Mouse (Mus musculus) testis, postnatal 10 days (tissue): Measurements from ENCODE around the gene Cideb.
A peak's percentile ranks its signal among the peaks of the same experiment; 100 is the strongest.

Experiments used
- DNase-seq: peaks from one replicate; pipeline ENCODE4 v3.0.0; 2021; ENCODE audit warnings: low spot score

Cideb gene

DNA sequence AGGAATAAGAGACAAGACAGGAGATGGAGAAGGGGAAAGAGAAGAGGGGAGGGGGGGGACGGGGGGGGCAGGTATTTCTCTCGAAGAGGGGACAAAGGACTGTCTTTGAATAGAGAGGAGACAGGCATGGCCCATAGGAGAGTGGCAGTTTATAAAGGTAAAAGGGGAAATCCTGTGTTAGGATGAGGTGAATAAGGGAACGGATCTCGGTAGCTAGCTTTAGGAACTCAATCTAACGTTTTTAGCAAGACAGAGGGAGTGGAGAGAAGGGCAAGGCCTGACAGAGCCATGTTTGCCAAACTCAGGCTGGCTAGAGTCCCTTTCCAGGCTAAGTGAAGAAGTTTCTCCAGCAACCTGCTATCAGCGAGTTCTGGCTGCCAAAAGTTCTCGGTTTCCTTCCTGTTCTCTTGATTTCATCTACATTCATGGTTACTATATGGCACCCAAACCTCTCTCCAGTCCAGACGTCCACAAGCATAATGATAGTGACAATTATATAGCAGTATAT lies 35.8 kb downstream of the Cideb start:
- no peak for DNase-seq

DNA sequence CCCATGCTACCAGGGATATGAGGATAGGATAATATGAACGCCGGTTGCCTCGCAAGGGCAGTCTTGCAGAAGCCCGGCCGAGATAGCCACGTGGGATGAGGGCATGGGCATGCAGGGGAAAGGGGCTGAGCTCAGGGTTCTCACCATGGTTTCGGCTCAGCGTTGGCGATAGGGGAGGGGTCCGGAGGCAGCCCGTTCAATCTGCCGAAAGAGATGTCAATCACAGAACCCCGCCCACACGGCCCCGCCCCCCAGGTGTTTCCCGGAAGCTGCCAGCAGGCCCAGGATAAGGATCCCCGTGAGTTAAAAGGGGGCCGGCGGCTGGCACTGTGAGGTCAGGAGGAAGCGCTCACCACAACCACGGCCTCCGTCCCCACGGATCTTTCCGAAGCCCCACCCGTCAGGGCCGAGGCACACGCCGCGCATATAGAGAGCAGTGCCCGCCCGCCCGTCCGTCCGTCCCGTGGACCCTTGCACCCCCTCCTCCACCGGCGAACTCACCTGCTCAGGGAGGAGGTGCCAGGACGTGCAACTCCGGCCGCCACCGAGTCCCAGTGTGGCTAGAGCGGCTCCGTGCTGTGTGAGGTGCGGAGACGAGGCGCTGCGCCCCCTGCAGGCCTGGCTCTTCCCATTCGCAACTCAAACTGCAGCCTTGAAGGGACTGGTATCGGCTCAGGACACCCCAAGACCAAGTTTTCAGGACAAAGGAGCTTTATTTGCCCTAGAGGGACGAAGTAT lies 36.4 kb downstream of the Cideb start, which contains the start of gene Rabggta:
Gene Rabggta (minus strand): TSS at position 564 of the 738 bp plus-strand sequence.
- peak; percentile 96 for DNase-seq

DNA sequence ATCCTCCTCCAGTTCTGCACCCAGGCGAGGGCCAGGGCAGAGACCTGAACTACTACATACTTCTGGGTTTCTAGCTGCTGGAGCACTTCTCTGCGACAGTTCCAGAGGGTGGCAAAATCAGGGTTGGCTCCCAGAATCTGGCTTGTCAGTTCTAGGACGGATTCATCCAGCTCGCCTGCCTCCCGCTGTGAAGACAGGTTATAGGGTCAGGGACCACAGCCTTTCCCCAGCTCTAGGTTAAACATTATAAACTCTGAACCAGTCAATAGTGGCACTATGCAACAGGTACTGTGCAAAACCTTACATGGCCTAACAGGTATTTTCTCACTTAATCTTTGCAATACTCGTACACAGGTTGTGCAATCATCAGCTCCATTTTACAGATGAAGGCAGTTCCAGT lies 37.2 kb downstream of the Cideb start:
- no peak for DNase-seq

DNA sequence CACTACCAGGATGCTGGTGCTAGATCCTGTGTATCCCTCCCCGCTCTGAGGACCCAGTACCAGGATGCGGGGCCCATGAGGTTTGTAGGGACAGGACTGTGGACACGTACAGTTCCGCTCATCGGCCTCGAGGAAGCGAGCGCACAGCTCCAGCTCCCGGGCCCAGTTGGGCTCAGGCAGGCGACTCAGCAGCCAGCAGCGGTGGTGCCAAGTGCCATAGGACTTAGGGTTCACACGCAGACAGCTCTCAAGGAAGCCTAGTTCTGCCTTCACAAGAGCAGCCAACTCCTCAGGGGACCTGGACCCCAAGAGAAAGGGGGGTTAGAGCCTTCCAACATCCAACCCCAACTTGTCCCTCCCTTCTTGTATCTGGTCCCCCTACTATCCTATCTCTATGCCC lies 37.6 kb downstream of the Cideb start:
- DNase-seq, result no peak

DNA sequence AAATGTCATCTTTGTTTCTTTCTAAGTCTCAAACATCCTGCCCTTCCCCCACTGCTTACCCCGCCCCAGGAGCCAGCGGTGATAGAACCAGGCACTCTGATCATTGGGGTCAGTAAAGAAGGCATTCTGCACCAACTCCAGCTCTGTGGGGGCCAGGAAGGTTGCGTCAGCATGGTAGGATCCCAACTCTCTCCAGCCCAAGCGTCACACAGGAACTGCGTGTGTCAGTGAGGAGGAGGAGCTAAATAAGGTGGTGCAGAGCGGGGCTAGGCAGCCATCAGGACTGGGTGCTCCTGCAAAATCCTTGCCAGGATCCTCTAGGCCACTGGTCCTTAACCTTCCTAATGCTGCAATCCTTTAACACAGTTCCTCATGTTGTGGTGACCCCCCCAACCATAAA lies 38.5 kb downstream of the Cideb start:
- DNase-seq, result no peak

DNA sequence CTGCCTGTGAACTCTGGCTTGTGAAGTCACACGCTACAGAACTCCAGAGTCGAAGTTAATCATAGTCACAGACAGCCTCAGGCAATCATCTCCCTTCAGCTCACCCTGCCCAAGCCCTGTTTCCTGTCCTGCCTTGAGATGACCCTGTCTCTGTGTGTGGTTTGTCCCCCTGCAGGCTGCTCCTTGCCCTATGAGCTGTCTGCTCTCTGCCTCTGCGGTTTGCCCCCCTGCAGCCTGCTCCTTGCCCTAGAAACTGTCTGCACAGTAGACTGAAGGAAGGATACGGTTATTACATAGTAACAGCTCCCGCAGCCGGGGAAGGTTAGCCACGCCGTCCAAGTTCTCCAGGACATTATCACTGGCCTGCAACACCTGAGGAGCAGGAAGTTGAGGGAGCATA lies 41.4 kb downstream of the Cideb start:
- DNase-seq, result no peak

DNA sequence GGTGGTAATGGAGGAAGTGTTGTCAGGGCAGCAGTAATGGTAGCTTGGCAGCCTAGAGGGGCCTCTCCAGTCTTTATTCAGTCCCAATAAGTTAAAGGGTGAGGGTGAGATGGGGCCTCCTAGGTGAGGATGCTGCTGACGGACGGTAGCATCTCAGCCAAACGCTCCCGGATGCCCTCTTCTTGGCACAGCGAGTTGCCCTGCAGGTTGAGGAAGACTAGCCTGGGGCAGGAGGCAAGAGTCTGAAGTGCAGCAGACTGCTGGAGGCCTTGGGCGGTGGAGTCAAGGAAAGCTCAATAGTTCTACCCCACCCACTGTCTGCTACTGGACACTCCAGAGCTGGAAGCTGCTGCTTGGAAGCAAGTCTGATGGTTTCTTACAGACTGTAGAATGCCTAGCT lies 42.0 kb downstream of the Cideb start:
- DNase-seq, result no peak

DNA sequence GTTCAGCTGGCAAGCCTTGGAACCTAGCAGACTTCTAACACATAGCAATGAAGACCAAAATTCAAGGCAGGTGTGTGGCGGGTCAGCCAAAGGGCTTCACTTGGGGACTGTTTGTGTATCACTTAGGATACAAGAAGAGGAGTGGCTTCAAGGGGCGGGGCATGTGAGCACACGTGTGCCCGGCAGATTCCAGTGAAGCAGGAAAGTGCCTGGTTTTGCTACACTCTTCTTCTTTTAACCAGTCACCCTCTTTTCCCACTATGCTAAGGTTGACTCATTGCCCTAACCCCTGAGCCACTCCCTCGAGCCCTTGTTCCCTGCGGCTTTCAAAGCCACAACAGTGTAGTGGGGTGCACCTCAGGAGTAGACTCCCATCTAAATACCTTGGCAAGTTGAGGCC lies 43.4 kb downstream of the Cideb start:
- DNase-seq, result no peak

DNA sequence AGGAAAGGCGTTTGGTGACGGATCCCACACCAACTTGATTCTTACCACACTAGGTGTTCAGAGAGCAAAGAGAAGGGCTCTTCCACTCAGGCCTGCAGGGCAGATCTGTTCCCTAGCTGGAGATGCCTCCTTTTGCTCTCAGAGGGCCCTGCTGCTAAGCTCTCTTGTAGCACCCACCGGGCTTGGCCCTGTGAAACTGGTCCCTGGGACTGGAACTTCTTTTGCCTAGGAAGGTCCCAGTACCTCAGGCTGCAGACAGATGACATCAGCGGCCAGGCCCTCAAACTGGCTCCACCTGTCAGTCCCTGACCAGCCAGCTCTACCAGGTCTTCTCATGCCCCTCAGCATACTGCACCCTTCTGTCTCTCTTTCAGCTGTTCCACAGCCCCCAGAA lies 44.5 kb downstream of the Cideb start, which contains the start of gene Tgm1:
Gene Tgm1 (minus strand): TSS at position 198 of the 394 bp plus-strand sequence.
- DNase-seq, result no peak

DNA sequence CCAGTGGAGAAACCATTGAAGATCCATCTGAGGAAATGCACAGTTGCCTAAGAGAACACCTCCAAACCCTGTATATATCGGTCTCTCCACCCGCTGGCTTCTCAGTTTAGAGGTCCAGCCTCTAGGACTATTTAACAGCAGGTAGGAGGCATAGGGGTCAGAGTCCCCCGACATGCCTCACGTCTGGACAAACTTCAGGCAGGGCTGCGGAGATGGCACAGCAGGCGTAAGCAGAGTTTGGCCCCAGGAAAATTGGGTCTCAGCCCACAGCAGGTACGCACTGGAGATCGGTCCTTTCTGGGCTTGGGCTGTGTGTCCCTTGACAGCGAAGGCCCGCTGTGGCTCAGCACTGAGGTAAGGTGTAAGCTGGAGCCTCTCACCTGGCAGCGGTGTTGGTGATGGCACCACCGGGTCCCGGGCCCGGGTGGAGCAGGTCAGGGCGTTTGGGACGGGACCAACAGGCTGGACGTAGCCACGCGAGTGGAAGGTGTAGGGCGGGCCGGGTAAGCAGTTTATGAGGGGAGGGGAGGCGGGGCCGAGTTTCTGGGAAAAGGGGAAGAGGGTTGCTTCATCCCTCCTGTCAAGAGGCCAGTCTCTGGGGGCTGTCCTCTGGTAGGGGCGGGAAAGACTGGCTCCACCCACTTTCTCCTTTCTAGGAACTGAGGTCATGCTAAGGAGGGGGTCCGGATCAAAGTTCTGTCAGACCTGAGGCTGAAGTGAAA lies 45.1 kb downstream of the Cideb start:
- DNase-seq, result no peak

DNA sequence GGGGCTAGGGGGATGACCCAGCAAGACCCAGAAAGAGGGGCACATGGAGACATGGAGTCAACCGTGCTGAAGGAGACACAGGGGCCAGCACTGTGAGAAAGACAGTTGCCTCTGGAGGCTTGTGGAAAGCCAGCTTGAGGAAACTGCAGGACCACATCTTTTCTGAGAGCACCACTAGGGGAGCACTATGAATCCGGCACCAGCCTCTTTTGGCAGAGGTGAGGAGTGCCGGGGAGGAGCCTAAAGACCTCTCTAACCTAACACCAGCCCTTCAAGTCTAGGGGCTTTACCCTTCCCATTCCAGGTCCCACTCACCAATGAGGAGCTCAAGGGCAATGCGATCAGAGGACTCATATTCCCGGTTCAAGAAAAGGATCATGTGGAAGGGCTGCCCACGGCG lies 46.5 kb downstream of the Cideb start:
- DNase-seq, result no peak

DNA sequence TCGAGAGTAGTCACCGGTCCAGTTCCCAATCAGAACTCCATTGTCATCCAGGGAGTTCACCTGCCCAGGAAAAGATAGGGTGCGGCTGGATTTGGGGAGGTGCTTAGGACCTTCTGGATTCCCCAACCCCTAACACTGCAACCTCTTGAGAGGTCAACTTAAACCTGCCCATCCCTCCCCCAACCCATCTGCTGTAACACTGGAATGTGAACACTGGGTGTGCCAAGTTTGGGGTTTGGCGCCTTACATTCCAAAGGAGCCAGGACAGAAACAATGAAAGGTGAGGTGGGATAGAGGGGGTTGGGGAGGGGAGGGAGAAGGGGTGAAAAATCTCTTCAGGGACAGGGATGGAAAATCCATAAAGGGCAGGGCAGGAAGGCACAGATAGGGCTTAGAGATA lies 48.7 kb downstream of the Cideb start:
- DNase-seq, result no peak

DNA sequence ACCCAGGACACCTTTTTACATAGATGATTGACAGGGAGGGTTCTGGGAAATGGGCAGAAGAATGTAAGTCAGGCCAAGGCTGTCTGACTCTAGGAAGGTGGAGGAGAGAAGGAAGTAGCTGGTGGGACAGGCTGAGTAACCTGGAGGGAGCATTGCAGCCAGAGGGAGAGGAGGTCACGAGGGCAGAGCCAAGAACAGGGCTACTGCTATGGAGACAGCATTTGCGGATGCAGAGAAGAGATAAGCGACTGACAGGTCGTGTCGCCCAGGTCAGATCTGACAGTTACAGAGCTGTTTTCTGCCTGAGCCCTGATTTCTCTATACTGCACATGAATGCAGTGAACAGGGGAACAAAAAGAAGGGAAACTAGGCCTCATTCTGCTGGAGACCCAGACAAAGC lies 50.9 kb downstream of the Cideb start:
- DNase-seq, result no peak

DNA sequence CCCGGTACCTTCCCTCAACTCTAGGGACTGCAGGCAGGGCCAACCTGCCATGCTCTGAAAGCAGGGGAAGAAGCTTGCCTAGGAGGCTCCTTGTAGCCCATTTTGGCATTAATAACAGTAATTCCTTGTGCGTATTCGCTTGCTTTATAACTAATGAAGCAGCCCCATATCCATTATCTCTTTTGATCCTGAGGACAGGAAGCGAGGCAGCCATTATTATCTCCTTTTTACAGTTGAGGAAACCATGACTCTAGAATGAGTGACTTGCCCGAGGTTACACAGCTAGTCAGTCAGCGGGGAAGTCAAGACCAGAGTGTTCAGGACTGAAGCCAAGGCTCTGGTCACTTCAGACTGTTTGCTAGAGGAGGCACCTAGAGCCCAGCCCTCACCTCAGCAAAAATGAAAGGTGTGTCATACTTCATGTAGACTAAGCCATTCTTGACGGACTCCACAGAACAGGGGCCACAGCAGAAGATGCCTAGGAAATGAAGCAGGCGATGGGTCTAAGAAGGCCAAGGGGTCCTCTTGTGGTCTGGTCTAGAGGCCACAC lies 52.1 kb downstream of the Cideb start:
- no peak for DNase-seq
